Mouse (Mus musculus) T-helper 17 cell (primary cell): ENCODE results near the gene Marveld3.

Source experiments
- in situ Hi-C, 2 experiments: fragments of 300-600 bp; cut with MboI, MseI; formaldehyde crosslinking; loops; 1 replicate in 1 of 2; 2 replicates in 1 of 2; pipeline ENCODE4 v1.15.1; 2025; ENCODE audit warnings: high pct_unique_total_duplicates in 2 of 2

The Marveld3 gene

GRCm38 (mm10) chr8:109968837-109969236, 6.8 kb upstream of the Marveld3 start:
- in situ Hi-C loops, result loop anchor here in 1 of 2 experiments (5.0 kb wide), 1 partner anchor 98 kb away; no protein-coding TSS in a partner anchor

GRCm38 (mm10) chr8:109964106-109964505, 2.1 kb upstream of the Marveld3 start:
- in situ Hi-C loops, result no loop called here

DNA sequence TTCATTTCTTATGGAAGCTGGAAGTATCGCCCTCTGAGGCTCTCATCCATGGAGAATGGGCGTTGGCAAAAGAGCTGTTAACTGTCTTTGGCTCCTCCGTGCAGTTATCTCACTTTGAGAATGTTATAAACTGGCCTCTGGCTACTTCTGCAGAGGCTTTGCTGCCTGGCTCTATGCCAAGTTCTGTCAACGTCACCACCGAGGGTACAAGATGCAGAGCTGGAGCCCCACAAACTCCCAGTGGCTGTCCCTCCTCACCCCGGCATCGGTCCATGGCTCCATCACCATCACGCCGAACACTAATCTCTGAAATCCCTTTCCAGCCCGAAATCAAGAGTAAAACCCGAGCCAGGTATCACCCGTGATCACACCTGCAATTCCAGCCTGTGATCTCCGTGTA, 1.4 kb upstream of the Marveld3 start:
- in situ Hi-C loops, result no loop called here

DNA sequence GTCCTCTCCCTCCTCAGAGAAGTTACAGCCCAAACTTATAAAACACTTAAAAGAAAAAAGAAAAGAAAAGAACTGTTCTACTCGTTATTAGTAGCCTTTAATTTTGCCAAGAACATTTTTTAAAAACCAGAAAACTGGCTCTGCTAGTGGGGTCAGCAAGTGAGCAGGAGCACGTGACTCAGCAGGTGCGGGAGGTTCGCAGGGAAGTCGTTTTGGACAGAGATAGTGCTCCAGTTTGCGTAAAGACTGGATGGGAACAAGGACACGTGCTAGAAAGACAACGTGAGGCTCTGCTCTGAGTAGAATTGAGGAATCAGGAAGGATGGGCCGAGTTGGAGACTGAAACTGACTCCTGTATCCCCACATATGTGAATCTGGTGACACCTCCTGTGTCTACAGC, 893 bp upstream of the Marveld3 start:
- in situ Hi-C loops, result no loop called here

GRCm38 (mm10) chr8:109959112-109959511, 2.9 kb downstream of the Marveld3 start:
- in situ Hi-C loops, result no loop called here

GRCm38 (mm10) chr8:109958036-109958655, 3.9 kb downstream of the Marveld3 start:
- in situ Hi-C loops, result no loop called here

DNA sequence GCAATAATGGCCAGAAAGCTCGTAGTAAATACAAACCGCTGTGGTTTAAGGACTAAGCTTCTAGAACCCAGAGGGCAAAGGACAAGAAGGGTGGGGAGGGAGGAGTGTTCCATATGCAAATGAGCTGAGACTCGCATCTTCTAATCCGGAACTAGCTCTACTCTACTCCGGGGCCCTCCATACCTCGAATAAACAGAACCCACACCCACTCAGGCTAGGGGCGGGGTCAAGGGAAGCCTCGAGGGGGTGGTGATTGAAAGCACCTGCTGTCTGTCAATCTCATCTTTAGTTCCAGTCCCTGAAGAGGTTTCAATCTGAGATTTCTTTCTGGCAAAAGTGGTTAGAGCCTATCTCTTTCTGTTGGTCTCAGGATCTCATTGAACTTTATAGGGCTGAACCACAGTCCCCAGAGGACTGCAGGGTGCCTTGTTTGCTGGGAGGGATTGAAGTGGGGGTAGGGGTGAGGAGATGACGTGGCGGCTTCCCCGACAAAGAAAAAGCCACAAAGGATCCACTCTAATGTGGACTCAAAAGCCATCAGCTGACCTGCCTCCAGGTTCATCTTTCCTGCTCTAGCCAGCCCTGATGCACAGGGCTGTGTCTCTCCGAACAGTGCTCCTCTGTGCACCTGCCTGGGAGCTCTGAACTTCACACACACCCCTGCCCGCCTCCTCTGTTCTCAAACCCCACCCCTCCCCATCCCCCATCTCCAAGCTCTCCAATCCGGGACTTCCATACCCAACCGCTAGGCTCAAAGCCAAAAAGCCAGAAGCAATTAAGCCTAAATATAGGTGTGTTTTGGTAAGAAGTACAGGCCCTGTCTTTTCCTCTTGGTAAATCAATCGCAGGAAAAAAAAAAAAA, 4.6 kb downstream of the Marveld3 start:
- in situ Hi-C loops, result no loop called here

GRCm38 (mm10) chr8:109954486-109954948, 7.5 kb downstream of the Marveld3 start:
- in situ Hi-C loops, result no loop called here

DNA sequence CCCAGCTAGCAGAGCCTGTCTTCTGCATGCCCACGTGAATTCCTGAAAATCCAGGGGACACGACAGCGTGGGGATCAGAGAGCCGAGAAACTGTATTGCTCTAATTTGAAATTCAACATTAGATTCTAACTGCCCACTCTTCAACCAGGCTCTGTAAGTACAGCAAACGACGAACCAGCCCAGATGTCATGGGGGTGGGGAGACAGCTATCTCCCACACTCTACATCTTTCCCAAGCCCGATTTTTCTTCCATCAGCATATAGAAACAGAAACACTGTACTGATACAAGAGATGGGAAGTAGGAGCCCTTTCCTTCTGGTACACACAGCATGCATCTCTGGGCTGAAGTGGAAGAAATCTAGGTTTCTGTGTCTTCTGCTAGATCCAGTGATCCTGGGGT, 9.8 kb downstream of the Marveld3 start:
- in situ Hi-C loops, result no loop called here

DNA sequence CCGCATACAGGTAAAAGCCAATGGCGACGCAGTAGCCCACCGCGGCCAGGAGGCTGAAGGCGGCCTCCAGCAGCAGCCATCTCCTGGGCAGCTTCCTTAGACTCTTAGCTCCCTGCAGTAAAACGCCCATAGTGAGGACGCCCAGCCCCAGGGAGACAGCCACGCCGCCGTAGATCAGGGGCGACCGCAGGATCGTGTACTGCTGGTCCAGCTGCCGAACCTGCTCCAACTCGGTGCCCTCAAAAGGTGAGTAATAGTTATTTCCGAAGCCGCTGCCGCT, 13.8 kb downstream of the Marveld3 start:
- in situ Hi-C loops, result no loop called here

DNA sequence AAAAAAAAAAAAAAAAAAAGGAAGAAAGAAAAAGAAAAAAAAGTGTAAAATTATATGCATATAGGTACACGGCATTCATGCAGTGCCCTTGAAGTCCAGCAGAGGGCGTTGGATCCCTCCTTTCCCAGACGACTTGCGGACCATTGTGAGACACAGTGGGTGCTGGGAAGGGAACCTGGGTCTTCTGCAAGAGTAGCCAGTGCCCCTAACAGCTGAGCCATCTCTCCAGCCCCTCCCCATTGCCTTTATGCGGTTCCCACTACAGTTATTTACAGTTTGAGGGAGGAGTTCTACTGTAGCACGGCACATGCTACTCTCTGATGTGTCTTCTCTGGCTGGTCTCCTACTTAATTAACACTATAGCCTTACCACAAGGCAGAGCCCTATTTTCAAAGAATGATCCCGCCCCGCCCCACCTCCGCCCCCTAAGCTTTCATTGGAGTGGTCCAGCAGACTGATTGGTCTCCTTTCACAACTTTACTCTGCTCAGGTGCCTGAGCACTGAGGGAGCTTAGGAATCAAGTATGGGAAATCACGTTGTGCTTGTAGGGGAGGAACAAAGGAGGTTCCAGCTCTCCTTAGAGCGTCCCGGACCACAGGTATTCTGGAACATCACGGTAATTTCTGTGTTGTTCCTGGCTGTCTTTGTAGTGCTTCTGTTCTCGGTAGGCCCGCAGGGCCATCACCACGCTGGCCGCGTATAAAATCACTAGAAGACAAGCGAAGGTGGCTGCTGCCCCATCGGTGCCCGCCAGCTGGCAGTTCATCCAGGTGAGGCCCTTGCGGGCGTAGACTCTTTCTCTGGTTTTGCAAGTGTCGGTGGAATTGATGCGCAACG, 14.3 kb downstream of the Marveld3 start:
- in situ Hi-C loops, result no loop called here

- in situ Hi-C loops, result no loop called here
These were observed 15.7 kb downstream of the Marveld3 start for GRCm38 (mm10) chr8:109946272-109946671.

DNA sequence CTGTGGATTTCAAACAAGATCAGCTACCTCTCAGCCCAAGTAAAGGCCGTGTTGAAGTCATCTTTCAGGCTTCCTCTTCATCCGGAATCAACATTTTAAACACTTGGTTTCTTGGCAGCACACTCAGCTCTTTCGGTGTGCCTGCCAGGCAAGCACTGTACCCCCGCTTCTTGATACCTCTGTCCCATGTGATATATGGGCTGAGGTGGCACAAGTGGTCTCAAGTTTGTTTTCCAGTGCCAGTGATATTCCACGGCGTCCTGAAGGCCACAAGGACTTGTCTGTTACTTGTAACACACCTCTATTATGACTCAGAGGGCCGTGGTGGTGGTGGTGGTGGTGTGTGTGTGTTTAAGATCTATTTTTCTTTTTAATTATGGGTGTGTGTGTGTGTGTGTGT, 16.3 kb downstream of the Marveld3 start:
- in situ Hi-C loops, result no loop called here

- in situ Hi-C loops, result no loop called here
These were observed 16.8 kb downstream of the Marveld3 start for GRCm38 (mm10) chr8:109945153-109945632.

DNA sequence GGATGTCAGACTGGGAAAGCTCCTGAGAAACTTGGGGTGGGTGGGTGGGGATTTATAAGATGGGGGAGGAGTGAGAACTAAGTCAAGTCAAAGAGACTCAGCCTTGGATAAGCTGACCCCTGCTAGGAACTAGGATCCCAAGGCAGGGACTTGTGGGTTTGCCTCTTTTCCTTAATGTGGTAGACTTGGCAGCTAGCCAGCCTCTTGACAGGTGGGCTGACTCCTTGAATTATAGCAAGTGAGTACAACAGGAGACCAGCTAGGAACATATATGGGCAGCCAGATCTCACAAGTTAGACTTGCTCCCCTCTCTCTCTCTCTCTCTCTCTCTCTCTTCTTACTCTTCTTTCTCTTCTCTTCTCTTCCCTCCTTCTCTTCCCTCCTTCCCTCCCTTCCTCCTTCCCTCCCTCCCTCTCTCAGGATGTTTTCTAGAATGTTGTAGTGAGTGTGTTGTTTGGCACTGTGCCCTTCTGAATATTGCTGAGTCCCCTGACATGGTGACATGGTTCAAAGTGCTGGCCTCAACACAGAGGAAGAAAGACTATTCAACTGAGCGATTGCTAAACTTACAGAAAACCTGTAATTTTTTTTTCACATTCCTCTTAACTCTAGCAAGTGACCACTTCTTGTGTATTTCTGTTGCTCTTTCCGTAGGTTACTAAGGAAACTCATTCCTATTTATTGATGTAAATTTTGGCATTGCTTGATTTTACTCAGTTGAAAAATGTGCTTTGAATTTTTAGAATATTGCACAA, 20.2 kb downstream of the Marveld3 start:
- in situ Hi-C loops, result no loop called here

DNA sequence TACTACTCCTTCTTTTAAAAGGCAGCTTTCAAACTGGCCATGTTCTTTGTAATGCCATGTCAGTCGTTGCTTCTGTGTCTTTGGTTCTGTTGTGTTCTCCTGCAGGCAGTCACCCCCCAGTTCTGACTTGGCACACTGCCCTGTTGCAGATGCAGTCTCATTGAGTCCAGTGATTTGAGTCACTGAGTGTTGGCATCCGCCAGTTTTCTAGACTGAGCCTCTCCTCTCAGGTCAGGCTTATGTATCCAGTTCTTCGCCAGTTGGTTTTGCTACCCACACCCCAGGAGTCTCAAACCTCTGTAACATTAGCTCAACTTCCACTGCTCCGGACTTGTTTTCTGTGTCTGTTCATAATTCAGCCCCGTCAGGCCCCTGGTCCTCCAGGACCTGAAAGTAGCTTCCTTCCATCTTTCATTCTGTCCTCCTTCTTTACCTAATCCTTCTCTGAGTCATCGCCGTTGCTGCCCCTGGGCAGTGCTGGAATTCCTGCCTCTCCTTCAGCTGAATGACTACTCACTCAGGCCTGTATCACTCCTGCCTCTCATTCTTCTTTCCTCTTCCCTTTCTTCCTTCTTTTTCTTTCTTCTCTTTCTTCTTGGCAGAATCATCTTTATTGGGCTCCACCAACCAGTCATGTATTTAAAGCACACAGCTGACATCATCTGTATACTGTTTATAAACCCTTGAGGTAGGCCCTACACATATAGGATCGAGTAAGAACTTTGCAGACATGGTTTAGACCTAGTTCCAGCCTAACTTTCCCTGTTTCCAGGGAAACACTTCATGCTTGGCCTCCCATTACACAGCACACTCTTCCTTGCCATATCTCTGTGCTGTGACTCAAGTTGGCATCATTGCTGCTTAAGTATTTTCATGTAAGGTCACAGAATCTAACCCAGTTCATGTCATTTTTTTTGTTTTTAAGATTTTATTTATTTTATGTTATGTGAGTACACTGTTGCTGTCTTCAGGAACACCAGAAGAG, 41.3 kb downstream of the Marveld3 start:
- in situ Hi-C loops, result no loop called here

DNA sequence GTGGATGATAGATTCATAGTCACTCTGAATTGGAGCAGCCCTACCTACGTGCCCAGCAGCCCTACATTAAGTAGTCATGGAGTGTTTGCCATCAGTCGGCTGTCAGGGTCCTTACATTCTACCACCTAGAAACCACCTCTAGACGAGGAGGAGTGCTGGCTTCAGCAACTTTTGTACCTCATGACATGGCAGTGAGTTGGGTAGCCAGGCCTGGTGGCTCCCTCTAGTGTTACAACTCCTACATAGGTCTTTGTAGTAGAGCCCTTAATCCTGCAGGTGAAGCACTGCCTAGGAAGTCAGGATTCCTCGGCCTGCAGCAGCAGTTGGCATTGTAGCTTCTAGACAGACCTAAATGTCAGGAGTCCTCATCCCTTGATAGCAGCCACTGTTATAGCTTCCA, 44.7 kb downstream of the Marveld3 start:
- in situ Hi-C loops, result no loop called here

- in situ Hi-C loops, result no loop called here
These were observed 54.6 kb downstream of the Marveld3 start for GRCm38 (mm10) chr8:109907376-109907775.

DNA sequence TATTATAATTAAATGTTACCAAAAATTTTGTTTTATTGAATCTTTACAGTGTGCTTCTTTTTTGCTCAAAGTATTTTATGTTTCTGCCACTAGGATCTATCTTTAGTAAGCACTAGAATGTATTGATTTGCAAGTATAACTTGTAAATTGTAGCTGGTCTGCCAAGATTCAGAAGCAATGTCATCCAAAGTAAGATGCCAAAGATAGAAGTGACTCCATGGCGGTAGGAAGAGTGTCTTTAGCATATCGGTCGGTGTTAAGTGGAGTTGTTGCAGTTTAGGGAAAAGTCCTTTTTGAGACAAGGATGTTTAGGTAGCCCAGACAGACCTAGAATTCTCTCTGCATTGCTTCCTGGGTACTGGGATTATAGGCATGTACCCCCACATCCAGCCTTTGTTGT, 55.1 kb downstream of the Marveld3 start:
- in situ Hi-C loops, result no loop called here
